Mouse (Mus musculus): Measurements from ENCODE around the gene Plekhg3. TPM values are rescaled to one million over a fixed set of nuclear protein-coding genes. Genes with fewer than 3 reads are reported as not detected.

Gene Plekhg3
- total RNA-seq, 2 experiments from 2014 or later = 11.1 to 13.0 TPM

GRCm38 (mm10) chr12:76583454-76583853 is 52.8 kb downstream of the Plekhg3 start:
- no peak for DNase-seq

GRCm38 (mm10) chr12:76585028-76585427 is 54.3 kb downstream of the Plekhg3 start:
- no peak for DNase-seq

GRCm38 (mm10) chr12:76587357-76587756 is 56.7 kb downstream of the Plekhg3 start:
- no peak for DNase-seq

- peak in 1 of 2 experiments; percentile 54 for DNase-seq
These were observed 58.8 kb downstream of the Plekhg3 start for GRCm38 (mm10) chr12:76589531-76589930.

GRCm38 (mm10) chr12:76591037-76591436 is 60.3 kb downstream of the Plekhg3 start:
- no peak for DNase-seq

- DNase-seq = peak in 1 of 2 experiments; percentile 68
These were observed 61.5 kb downstream of the Plekhg3 start for GRCm38 (mm10) chr12:76592213-76592612.

- DNase-seq = no peak
These were observed 62.6 kb downstream of the Plekhg3 start for GRCm38 (mm10) chr12:76593254-76593653.

GRCm38 (mm10) chr12:76593839-76594322 is 63.2 kb downstream of the Plekhg3 start:
- peak; percentile 89 to 90 for DNase-seq

- no peak for DNase-seq
These were observed 63.9 kb downstream of the Plekhg3 start for GRCm38 (mm10) chr12:76594556-76594955.

- no peak for DNase-seq
These were observed 65.1 kb downstream of the Plekhg3 start for GRCm38 (mm10) chr12:76595830-76596229.

GRCm38 (mm10) chr12:76596292-76597023 is 65.8 kb downstream of the Plekhg3 start:
- DNase-seq = peak; percentile 71 to 81

- DNase-seq = peak in 1 of 2 experiments; percentile 42
These were observed 66.9 kb downstream of the Plekhg3 start for GRCm38 (mm10) chr12:76597577-76598100.

GRCm38 (mm10) chr12:76598196-76598928 is 67.7 kb downstream of the Plekhg3 start:
- no peak for DNase-seq

- no peak for DNase-seq
These were observed 73.1 kb downstream of the Plekhg3 start for GRCm38 (mm10) chr12:76603779-76604178.

GRCm38 (mm10) chr12:76604546-76604945 is 73.9 kb downstream of the Plekhg3 start:
- DNase-seq = no peak

- no peak for DNase-seq
These were observed 75.1 kb downstream of the Plekhg3 start for GRCm38 (mm10) chr12:76605837-76606236.

- DNase-seq = no peak
These were observed 77.5 kb downstream of the Plekhg3 start for GRCm38 (mm10) chr12:76608241-76608640.

- peak in 1 of 2 experiments; percentile 41 for DNase-seq
These were observed 78.4 kb downstream of the Plekhg3 start for GRCm38 (mm10) chr12:76608997-76609565.

GRCm38 (mm10) chr12:76612621-76613020 is 81.9 kb downstream of the Plekhg3 start:
- DNase-seq = peak; percentile 67 to 83

GRCm38 (mm10) chr12:76614868-76615579 is 84.3 kb downstream of the Plekhg3 start:
- DNase-seq = no peak

GRCm38 (mm10) chr12:76615580-76615937 is 84.9 kb downstream of the Plekhg3 start:
- no peak for DNase-seq

- no peak for DNase-seq
These were observed 87.5 kb downstream of the Plekhg3 start for GRCm38 (mm10) chr12:76618175-76618574.
